Mouse (Mus musculus) urinary bladder, postnatal 36 days (tissue): ENCODE measurements around the gene St6galnac3.

Experiments used
- DNase-seq, 2 experiments: peaks; one replicate each; pipeline ENCODE4 v3.0.0; 2022; ENCODE audit warnings: low spot score in 2 of 2, mixed read lengths in 1 of 2

St6galnac3 gene

DNA sequence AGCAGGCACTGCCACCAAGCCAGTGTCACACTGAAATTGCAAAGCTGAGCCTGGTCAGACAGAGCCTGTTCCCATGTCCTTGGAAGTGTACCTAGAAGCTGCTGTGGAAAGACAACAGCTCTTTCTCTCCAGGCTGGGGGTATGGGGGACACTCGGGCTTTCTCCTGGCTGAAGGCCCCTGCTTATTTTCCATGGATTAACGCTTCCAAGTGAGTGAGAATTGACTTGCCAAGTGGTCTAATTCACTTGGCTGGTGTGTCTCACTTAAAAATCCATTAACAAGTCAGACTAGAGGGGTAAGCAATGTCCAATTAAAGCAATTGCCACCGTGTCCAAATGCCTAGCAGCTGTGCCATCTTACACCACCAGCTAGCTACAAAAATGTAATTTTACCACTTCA is 140.1 kb downstream of the St6galnac3 start:
- no peak for DNase-seq

GRCm38 (mm10) chr3:153582065-153582464 is 142.9 kb downstream of the St6galnac3 start:
- DNase-seq: no peak

GRCm38 (mm10) chr3:153580625-153581024 is 144.3 kb downstream of the St6galnac3 start:
- DNase-seq: no peak

GRCm38 (mm10) chr3:153580136-153580535 is 144.8 kb downstream of the St6galnac3 start:
- DNase-seq: no peak

- no peak for DNase-seq
Measured at GRCm38 (mm10) chr3:153577286-153577685, 147.7 kb downstream of the St6galnac3 start.

DNA sequence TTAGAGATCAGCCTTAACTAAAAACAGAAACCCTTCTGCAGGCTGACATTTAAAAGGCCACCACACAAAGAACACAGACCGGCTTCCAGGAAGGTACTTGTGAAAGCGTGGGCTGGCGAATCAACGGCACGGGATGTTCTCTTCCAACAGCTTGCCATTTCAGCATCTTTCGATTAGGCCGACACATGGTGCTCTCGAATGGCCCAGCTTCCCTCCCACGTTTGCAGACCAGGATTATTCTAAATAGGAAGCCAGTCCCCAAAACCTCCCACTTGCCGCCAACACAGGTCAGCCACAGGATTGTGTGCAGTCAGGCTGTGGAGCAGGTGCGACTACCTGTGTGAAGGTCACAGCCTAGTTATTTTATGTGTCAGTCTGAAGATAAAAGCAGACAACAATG is 153.8 kb downstream of the St6galnac3 start:
- DNase-seq: no peak

GRCm38 (mm10) chr3:153568815-153569214 is 156.2 kb downstream of the St6galnac3 start:
- DNase-seq: no peak

DNA sequence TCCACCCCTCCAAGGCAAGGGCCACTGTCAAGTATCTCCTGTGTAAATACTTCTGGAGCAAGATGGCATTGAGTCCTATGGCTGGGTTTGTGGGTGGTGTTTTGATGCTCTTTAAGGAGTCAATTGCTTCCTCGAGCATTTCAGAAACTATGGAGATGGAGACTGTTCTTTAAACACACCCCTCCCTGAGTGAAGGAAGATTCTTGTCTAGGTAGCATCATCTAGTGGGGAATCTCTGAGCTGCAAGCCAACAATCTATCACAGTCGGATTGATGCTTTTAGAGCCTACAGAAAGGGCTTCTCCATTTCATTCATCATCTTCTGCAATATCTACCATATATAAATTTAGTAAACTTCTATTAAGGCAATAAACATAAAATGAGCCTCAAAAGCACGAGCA is 157.1 kb downstream of the St6galnac3 start:
- DNase-seq: no peak

DNA sequence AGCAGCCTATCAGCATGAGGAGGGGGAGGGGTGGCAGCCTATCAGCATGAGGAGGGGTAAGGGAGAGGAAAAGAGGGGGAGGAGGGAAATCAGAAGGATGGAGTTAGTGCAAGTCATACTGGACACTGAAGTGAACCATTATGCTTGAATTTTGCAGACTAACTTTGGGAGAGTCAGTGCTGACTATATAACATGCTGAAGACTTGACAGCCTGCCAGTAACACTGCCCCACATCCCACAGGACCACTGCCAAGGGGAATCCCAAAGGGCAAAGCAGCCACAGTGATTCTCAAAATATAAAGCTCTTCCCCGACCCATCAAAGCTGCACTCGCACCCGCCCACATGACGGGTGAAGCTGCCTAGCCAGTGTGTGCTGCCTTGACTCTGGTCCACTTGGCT is 157.5 kb downstream of the St6galnac3 start:
- DNase-seq: no peak

- DNase-seq: no peak
Measured at GRCm38 (mm10) chr3:153566100-153566499, 158.9 kb downstream of the St6galnac3 start.

DNA sequence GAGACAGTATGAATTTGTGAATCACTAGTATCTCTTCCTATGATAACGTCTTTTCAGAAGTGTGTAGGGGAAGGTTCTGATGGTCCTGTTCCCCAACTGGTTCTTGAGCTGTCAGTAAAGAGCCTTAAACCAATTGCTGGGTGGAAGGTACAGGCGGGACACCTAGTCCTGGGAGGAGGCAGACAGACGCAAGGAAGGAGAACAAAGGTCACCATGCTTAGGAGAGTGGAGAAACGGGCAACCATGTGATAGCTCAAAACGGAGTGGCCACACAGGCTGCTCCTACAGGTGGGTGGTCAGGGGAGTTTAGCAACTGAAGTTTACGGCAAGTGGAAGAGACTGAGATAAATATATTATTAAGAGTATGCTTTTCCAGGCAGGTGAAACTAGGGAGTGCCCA is 164.1 kb downstream of the St6galnac3 start:
- DNase-seq: no peak

DNA sequence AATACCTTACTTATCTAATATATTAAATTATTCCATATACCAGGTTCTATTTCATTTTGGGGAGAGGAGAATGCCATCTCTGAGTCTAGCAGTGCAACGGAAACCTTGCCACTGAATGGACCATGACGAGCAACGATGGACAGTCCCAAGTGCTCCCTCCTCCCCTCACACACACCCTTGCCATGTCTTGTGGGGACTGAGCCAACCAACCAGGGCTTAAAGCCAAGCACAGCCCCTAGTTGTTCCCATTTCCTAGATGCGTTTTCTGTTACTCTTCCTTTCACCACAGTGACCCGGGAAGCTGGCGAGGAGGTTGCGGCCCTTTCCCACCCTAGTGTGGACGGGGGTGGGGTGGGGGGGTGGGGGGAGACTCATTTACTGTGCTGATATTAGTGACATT is 165.4 kb downstream of the St6galnac3 start:
- no peak for DNase-seq

- DNase-seq: no peak
Measured at GRCm38 (mm10) chr3:153556621-153557020, 168.4 kb downstream of the St6galnac3 start.

DNA sequence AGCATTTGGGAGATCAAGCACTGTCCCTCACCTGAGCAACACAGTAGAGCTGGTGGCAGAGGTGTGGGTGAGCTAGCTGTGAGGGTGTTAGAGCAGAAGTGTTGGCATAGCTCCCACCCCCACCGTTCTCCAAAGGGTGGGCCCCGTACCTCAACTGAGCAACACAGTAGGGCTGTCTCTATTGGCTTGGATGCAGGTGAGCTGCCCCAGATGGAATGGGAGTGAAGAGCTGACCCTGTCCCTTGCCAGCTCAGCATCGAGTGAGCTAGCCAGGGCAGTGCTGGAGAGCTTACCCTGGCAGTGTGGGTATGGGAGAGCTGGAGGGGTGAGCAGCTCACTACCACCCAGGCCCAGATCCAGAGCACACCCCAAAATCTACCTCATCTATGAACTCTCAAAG is 171.3 kb downstream of the St6galnac3 start:
- DNase-seq: no peak

- DNase-seq: no peak
Measured at GRCm38 (mm10) chr3:153553226-153553625, 171.7 kb downstream of the St6galnac3 start.

GRCm38 (mm10) chr3:153546936-153547683 is 177.9 kb downstream of the St6galnac3 start:
- DNase-seq: no peak

GRCm38 (mm10) chr3:153539851-153540250 is 185.1 kb downstream of the St6galnac3 start:
- no peak for DNase-seq

- DNase-seq: no peak
Measured at GRCm38 (mm10) chr3:153538396-153538795, 186.6 kb downstream of the St6galnac3 start.

DNA sequence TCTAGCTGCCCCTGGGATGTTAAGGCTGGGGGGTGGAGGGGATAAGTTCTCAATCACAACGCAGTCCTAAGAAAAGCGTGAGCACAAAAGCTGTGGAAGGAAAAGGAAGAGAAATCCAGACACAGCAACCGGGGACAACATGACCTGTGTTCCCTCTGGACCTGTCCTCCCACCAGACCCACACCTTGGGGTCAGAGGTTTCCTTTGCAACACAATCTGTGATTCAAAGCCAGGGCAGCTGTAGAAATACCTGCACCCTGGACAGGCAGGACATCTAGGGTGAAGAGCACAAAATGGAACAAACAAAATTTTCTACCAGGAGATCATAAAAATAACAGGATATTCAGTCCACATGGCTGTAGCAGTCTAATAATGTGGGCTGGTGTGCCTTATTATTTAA is 187.5 kb downstream of the St6galnac3 start:
- no peak for DNase-seq

DNA sequence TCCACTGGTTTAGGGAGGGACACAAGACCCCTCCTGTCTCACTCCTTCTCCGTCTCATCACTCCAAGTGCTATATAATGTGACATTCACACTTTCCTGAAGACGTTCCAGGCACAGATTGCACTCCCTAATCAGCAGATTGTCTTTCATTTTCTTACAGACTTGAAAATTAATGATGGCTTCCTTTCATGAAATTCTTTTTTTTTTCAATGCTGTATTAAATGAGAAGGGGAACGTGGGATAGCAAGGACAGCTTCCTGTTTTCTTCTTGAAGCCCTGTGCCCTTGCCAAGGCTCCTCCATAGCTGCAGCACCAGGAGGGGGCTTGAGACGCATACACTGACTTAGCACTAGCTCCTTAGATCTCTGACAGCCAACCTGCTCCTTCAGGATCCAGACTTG is 188.7 kb downstream of the St6galnac3 start:
- DNase-seq: no peak

DNA sequence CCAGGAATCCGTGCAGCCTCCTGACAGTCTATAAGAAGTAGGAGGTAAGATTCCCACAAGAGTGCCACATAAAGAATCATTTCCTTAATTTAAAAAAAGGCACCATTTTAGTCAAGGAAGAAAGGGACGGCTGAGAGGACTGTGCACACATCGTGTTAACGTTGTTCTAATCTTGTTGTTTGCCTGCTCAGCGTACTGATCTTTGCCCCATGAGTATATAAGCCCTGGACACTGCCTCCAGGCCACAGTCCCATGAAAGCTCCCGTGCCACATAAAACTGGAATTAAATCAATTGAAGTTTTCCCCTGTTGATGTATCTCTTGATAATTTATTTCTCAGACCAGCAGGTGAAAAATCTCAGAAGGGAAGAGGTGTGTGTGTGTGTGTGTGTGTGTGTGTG is 195.8 kb downstream of the St6galnac3 start:
- DNase-seq: no peak

DNA sequence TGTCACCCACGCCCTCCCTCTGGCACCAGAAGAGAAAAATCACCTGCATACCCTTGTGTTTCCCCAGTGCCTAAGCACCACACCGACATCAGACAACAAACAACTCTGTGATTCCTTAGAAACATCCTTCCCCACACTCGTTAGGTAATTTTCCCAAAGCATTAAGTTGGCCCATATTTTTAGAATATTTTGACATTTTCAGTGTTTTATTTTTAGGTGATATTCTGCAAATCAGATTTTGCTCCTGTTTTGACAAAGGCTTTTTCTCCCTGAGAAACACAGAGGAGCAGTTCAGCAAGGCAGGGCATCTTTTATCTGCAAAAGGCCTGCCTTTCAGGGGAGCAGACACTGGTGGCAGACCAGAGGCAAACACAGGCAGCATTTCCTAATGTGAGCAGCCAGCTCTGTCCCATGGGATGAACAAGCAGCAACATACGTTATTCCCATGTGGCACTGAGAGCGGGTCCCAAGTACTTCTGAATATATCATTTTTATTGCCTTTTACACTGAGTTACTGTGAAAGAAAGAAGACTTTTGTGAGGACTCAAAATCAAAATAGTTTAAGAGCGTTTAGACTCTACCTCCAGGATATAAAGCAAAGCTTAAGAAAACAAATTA is 199.7 kb downstream of the St6galnac3 start:
- DNase-seq: no peak

DNA sequence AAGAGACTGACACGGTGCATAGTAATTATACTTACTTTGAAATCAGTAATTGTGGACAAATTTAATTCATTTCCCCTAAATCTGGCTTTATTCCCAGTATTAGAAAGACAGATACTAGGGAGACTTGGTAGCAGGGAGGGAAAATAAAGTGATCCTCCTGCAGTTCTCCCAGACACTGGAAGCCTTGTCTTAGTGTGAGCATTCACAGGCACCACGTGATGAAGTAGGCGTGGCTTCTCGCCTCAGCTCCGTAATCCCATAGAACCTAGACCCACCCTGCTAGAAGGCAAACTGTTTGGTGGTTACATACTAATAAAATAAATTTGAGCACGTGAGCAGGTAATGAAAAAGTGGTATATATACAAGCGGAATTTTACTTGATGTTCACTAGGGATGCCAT is 208.1 kb downstream of the St6galnac3 start:
- DNase-seq: no peak
